Mouse (Mus musculus): Measurements from ENCODE around the gene Nckap5. TPM values are rescaled to one million over a fixed set of nuclear protein-coding genes. Genes with fewer than 3 reads are reported as not detected.

Nckap5 gene
- total RNA-seq, 2 experiments from 2014 or later: 6.4 to 6.6 TPM

DNA sequence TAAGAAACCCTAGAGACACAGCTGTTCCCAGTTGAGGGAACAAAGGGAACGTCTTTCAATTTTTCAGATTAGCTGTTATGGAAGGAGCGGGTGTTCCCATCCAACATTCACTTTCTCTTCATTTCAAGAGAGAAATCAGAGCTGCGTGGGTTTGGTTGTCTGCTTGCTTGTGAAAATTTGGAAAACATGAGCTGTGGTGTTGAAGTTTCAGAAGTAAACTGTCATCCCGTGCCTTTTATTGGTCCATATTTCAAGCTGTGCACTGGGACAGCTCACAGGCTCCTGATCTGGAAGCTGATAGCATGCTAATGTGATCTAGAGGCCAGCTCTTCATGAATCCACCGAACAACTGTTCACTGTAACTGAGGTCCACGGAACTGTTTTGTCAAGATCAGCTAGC is 881.5 kb downstream of the Nckap5 start:
- intact Hi-C loops (cut with DNase I): no loop called here
- DNase-seq: no peak

DNA sequence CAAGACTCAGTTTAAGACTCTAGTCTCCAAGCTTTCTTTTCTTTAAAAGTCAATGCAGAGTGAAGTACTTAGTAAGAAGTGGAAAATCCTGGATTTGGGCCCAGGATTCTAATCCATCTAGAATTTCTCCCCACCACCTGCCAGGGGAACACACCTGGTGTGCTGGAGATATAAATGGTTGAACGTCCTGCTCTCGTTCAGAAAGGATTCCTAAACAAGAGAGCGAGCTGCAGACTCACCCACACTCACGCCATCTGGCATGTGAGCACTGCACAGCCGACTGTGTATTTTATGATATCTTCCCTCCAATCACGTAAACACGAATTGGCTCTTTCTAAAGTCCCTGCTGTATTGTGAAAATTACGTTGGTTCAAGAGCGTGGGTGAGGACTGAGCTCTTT is 885.5 kb downstream of the Nckap5 start:
- DNase-seq: no peak

DNA sequence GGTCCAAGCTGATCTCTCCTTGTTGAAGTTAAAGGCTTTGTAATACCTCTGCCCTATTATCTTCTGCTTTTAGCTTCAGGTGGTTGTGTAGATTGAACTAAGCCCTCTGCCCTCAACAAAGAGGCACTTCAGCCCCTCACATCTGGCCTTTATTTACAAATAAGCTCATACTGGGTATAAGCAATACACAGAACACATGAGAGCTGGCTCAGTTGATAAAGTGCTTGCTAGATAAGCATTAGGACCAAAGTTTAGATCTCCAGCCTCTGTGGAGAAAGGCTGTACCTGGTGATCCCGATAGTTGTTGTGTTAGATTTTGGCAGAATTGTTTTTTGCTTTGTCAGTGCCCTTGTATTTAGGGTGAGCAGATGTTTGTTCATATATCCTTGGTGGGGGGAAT is 887.3 kb downstream of the Nckap5 start:
- intact Hi-C loops (cut with DNase I): no loop called here
- DNase-seq: no peak

More for the DNA sequence above, 885.5 kb downstream of the Nckap5 start:
- intact Hi-C loops (cut with DNase I): no loop called here

DNA sequence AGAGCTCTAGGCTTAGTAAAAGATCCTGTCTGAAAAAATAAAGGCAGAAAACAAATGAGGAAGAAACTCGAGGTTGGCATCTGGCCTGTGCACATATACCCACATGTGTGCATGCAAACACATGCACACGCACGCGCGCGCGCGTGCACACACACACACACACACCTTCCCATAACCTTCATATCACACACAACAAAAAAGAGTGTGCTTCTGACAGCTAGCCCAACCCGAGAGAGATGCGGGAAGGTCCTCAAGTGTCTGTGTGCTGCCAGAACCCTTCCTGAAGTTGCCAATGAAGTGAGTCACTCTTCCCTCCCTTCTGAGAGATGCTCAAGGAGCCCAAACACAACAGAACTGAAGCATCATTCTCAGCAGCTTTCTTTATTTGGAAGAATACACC is 905.1 kb downstream of the Nckap5 start:
- intact Hi-C loops (cut with DNase I): no loop called here
- DNase-seq: no peak

DNA sequence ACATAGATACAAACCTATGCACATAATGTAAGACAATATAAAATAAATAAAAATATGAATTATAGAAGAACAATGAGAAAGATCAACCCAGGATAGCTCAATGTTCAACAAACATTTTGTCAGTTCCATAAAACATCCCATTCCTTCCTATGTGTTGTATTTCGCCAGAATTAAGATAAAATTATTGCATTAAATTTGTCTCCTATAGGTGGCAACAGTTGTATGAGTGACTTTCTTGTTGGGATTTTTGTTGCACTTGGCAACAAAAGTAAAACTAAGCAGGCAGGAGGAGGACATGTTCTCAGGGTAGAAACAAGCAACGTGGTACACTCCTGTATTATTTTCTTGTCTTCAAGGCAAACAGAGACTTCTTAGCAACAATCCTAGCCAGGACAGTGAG is 907.5 kb downstream of the Nckap5 start:
- DNase-seq: no peak
- intact Hi-C loops (cut with DNase I): no loop called here

DNA sequence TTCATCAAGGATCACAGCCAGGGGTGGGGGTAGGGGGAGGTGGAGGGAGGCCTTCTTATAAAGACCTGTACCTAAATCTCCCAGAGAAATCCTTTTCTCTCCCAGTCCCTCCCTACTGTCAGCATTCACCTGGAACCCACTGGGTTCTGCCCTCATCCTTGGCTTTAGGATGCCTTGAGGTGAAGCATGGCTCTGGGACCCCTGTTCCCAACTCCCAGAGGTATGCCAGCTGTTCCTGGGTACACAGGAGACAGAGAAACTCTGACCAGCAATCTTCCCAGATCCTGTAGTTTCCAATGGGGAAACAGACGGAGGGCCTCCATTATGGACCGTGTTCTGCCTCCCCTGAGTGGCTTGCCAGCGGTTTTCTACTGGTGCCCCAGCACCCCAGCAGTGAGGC is 909.9 kb downstream of the Nckap5 start:
- intact Hi-C loops (cut with DNase I): no loop called here
- no peak for DNase-seq

DNA sequence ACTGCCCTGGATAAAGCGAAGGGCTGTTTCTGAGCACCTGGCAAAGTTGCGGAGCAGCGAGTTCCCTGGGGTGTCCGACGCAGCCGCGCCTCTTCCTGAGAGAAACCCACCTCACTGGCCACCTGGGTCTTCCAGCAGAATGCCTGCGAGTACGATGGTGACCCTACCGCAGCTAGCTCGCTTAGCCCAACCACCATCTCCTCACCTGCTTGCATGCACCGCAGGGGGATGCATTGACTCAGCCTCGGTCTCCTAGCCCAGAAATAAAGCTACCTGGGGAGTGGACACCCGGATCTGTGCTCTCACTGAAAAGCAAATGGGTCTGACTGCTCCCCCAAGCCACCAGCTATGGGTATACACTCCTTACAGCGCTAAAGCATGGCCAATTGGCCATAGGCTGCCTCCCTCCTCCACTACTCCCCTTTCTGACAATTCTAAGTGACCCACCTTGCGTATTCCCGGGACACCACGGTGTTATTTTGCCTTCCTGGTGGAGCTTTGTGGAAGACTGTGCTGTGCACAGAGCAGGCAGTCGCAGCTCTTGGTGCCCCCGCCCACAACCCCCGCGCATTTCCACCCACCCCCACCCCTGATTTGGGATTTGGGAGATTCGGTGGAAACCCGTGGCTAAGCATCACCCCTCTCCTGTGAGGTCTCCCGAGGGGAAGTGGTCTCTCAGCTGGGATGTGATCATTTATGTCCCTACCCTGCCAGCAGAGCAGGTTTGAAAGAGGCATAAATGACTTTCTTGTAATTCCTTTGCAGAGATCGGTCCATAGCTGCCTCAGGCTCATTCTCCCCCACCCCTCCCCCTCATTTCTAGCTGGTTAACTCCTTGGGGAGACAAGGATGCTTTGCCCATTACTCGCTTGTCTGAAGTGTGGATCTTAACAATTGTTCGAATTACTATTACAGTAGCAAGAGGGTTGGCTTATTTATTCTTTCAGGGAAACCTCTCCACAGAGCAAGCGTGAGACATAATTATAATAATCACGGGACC is 917.7 kb downstream of the Nckap5 start, which contains the start of gene Lypd1:
TSS of gene Lypd1 (minus strand) at position 501 of the 1,000 bp plus-strand sequence.
- no peak for DNase-seq
- intact Hi-C loops (cut with DNase I): no loop called here

DNA sequence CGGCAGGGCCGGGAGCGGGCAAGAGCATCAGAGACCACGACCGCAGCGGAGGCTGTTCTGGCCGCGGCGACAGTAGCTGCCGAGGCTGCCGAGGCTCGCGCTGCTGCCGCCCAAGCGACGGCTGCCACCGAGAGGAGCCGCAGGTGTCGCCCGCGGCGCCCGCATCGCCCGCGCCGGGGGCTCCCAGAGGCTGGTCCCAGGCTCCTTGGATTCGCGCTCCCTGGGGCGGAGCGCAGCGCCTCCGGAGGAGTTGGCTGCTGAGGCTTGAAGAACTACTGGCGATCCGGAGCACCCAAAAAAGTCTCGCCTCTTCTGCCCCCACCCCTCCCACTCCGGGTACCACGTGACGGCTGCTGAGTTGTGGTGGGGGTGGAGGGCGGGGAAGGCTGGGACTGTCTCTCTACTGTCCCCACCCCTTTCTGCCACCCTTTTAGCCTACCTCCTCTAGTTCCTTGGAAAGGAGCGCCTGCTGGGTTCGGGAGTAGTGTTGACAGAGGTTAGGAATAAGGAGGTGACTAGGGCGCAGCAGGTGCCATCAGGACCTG is 918.6 kb downstream of the Nckap5 start:
- peak; percentile 4 to 25 for DNase-seq
- intact Hi-C loops (cut with DNase I): no loop called here

DNA sequence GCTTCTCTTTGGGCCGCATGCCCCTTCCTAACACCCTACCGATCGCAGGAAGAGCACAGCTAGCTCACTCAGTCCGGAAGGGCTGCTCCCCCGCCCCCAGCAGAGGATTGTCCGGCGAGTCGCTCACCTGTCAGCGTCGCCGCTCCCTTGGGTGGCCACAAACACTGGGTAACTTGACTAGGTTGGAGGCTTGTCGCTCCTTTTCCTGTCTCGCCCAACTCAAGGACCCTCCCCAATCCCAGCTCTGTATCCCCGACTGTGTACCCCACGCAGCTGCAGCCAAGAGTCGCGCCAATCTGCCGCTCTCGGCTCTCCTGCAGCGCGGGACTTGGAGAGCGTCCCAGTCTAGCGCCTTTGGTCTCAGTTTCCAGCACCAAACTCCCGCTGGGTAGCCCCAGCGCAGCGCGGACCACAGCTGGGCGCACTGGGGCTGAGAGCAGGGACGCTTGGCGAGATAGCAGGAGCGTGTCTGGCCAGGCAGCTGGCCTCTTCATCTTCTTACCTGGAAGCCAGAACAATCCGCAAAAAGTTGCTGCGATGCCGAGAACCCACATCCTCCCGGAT is 919.2 kb downstream of the Nckap5 start:
- intact Hi-C loops (cut with DNase I): no loop called here
- DNase-seq: peak; percentile 7 to 22

DNA sequence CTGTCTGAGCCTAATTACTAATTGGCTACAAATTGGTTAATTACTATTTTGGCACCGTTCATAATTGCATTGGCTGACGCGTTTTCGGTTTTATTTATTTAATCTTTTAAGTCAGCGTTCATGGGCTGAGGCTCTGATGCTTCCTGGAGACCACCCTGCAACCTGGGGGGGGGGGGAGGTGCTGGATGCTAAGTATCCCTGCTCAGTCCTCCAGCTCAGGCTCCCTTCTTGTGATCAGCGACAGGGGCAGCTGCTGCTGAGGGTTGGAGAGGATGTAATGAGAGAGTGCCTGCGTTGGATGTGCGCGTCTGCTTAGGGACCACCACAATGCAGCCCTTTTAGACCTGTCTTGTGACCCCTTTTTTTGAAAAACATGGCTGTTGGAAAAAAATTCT is 919.7 kb downstream of the Nckap5 start:
- intact Hi-C loops (cut with DNase I): no loop called here
- no peak for DNase-seq

DNA sequence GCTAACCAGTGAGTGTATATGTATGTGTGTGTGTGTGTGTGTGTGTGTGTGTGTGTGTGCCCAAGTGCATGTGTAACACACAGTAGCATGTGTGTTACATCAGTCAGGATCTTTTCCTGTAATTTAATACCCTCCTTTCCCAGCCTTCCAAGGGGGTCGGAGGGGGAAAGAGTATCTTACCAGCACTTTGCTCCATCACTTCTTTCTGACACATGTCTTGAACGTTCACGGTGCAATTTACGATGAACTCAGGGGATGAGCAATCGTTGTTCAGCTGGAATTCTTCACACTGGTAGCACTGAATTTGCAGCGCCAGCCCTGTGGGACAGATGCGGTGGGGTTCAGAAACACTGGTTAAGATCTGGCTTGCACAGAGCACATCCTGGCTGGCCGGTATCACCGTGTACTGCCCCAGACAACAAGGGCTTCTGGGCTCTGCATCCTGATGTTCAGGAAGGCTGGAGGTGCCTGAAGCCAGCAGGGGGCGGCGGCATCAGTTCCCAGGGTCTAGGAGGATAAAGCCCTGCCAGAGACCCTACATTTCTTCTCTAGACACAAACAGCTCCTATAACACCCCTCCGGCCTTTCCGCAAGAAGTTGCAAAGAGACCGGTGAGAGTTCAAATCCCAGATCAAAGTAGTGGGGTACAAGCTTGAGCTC is 920.3 kb downstream of the Nckap5 start:
- peak in 1 of 2 experiments; percentile 3 for DNase-seq
- intact Hi-C loops (cut with DNase I): no loop called here

DNA sequence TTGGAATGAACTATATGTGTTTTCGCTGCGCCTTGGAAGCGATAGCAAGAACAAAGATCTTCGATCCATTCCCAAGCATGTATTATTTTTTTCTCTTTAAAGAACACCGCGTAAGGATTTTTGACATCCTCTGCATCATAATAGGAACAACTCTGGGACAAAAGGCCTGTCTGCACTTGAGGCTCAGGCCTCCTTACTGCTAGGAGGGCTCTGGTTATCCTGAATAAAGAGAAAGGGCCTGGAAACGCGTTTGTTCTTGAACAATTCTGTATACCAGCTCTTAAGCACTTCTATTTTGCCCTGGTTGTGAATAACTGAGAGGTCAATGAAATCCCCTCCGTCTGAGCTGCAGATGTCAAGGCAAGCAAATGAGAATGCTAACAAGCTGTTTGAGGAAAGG is 937.4 kb downstream of the Nckap5 start:
- intact Hi-C loops (cut with DNase I): no loop called here
- DNase-seq: no peak

DNA sequence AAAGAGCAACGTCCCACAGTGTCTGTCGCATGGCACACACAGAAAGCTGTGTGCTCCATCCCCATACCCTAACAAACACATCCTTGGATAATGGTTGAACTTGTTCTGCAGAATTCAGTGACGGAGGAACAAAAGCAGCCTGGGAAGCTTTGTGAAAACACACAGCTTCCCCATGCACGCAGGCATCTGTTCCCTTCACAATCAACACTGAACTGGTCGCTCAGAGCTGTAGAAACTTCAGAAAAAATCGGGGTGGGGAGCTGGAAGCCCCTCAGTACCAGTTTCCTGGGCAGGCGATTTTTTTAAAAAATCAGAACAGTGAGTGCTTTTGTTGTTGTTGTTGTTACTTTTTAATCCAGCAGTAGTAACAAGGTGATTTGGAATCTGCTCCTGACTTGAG is 960.5 kb downstream of the Nckap5 start:
- DNase-seq: no peak

More for the DNA sequence above, 960.5 kb downstream of the Nckap5 start:
- intact Hi-C loops (cut with DNase I): no loop called here
